In the genomic region with DNA sequence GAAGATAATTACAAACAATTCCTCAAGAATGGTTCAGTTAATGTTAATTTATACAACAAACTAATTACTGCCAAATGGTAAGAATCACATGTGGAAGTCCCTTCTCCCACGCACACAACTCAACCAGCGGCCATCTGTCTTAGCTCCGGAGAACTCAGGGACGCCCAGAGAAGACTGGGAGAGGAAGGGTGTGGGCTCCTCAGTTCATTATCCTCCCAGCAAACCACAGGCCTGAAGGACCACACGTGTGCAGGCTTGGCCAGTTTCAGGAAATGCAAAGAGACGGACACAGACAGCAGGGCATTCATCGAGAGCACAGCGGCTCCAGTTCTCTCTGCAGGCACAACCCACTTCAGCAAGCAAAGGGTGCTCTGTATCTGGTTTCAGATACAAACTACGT, we compare ENCODE assay signal across 9 mouse cellular contexts.
DNase-seq lines count a peak whose midpoint lies in the region; ATAC-seq lines count a peak whose summit lies in the region.
"Had no signal": no experiment of that assay in that cellular context is flagged by ENCODE, and none has a peak within 500 bp of the region (broad histone marks: within the 10 kb centered on the region; RNA-seq: fewer than 3 reads in every experiment).

No protein-coding gene starts in this region.

- H3K4me1 ChIP-seq in kidney, embryonic 15.5 days = peaks cover 4% of the 10 kb centered on the region
- H3K4me1 ChIP-seq in forebrain, embryonic 14.5 days (ENCODE audit: control insufficient read depth, insufficient read depth, low read length) = peaks cover 9% of the 10 kb centered on the region

- no peak overlapping the region for H3K4me3 ChIP-seq in kidney, embryonic 15.5 days (replicated peaks)
- H3K4me3 ChIP-seq in forebrain, embryonic 14.5 days (ENCODE audit: low read depth, low read length) = no peak overlapping the region
- H3K4me3 ChIP-seq: midbrain, embryonic 13.5 days had no signal

- no peak overlapping the region for H3K9ac ChIP-seq in kidney, embryonic 15.5 days
- H3K9ac ChIP-seq in forebrain, embryonic 14.5 days (ENCODE audit: low read length) = no peak overlapping the region
- H3K9ac ChIP-seq: midbrain, embryonic 13.5 days had no signal

- H3K9me3 ChIP-seq in kidney, embryonic 15.5 days (replicated peaks) = no peaks in the 10 kb centered on the region; the same call in 1 of the 2 replicates
- H3K9me3 ChIP-seq in forebrain, embryonic 14.5 days (replicated peaks; ENCODE audit: control insufficient read depth, low read length) = no peaks in the 10 kb centered on the region
- H3K9me3 ChIP-seq: midbrain, embryonic 13.5 days had no signal

- H3K4me2 ChIP-seq in kidney, embryonic 15.5 days = peak overlapping the region; percentile 14; the same call in 1 of the 2 replicates
- H3K4me2 ChIP-seq in forebrain, embryonic 14.5 days (ENCODE audit: low read length) = no peak overlapping the region
- H3K4me2 ChIP-seq: midbrain, embryonic 13.5 days had no signal

- 22% methylated on average over 9 of the region's 9 CpGs for WGBS in kidney, embryonic 15.5 days
- 30% methylated on average over 9 of the region's 9 CpGs for WGBS in forebrain, embryonic 14.5 days

- H3K36me3 ChIP-seq in kidney, embryonic 15.5 days = no peaks in the 10 kb centered on the region
- H3K36me3 ChIP-seq in forebrain, embryonic 14.5 days (ENCODE audit: control insufficient read depth, insufficient read depth, low read length) = peaks cover 1% of the 10 kb centered on the region; the same call in 1 of the 2 replicates
- H3K36me3 ChIP-seq: G1E; midbrain, embryonic 13.5 days had no signal

- DNase-seq in kidney, adult 18-20 months = no peak
- DNase-seq in embryo, embryonic 11 days = peak; percentile 61
- peak; percentile 55 for DNase-seq in forebrain, embryonic 14.5 days (ENCODE audit: low spot score)
- DNase-seq in left cerebral cortex, postnatal 4 days = peak; percentile 24
- no peak for DNase-seq in gastrocnemius, postnatal 14 days

- peak; percentile 81; the same call in 1 of the 2 replicates for ATAC-seq in kidney, embryonic 15.5 days (replicated peaks; ENCODE audit: low FRiP score)
- peak; percentile 54 for ATAC-seq in forebrain, embryonic 14.5 days
- no peak for ATAC-seq in megakaryocyte progenitor cell, adult 5-6 weeks (replicated peaks; ENCODE audit: poor library complexity)
- ATAC-seq: midbrain, embryonic 13.5 days had no signal

- H3K27me3 ChIP-seq in kidney, embryonic 15.5 days = no peaks in the 10 kb centered on the region
- no peaks in the 10 kb centered on the region for H3K27me3 ChIP-seq in forebrain, embryonic 14.5 days (replicated peaks; ENCODE audit: control insufficient read depth, insufficient read depth, low read length)
- H3K27me3 ChIP-seq: midbrain, embryonic 13.5 days had no signal

- no peak overlapping the region for H3K27ac ChIP-seq in kidney, embryonic 15.5 days
- no peak overlapping the region for H3K27ac ChIP-seq in forebrain, embryonic 14.5 days (ENCODE audit: low read depth, low read length)
- H3K27ac ChIP-seq: midbrain, embryonic 13.5 days had no signal

- intact Hi-C loops in left cerebral cortex, postnatal 4 days (cut with DNase I) = no loop called here
- intact Hi-C loops in gastrocnemius, postnatal 14 days (cut with DNase I; ENCODE audit: low total_unique reads) = no loop called here

Comparison
In these comparisons a context has a peak if more than half of its experiments do, and no peak if none do; other contexts are left out.
1. DNase-seq: peak in embryo, embryonic 11 days (single experiment), forebrain, embryonic 14.5 days (single experiment) and left cerebral cortex, postnatal 4 days (single experiment); none in kidney, adult 18-20 months (single experiment) and gastrocnemius, postnatal 14 days (single experiment).